Mouse (Mus musculus) liver, embryonic 14.5 days (tissue): Measurements from ENCODE around the gene Ush2a. TPM values are rescaled to one million over a fixed set of nuclear protein-coding genes. Genes with fewer than 3 reads are reported as not detected.

ENCODE experiments used
- ATAC-seq: fragments of 200-750 bp; cut with Nextera tagmentation; 2 replicates; pipeline ENCODE4 v1.8.0; 2017; ENCODE audit warnings: moderate number of reproducible peaks, mild to moderate bottlenecking, moderate library complexity; ENCODE audit not compliant: insufficient read depth
- DNase-seq, 3 experiments: peaks; one replicate each; pipeline ENCODE4 v3.0.0-alpha.2; 2012 to 2013; ENCODE audit warnings: low read depth in 3 of 3, low spot score in 3 of 3
- H3K27ac ChIP-seq: fragments of 300-500 bp; sonication (generic); 2 replicates; pipeline ENCODE4 v1.5.1; 2014; ENCODE audit warnings: moderate library complexity, mild to moderate bottlenecking, control low read depth, inconsistent platforms
- H3K27me3 ChIP-seq: fragments of 300-500 bp; sonication (generic); 2 replicates; pipeline ENCODE4 v1.6.1; 2014; ENCODE audit warnings: mild to moderate bottlenecking, low read length, moderate library complexity; ENCODE audit not compliant: control insufficient read depth, insufficient read depth
- H3K36me3 ChIP-seq: fragments of 300-500 bp; sonication (generic); replicated peaks from 2 replicates; pipeline ENCODE4 v1.6.1; 2014; ENCODE audit warnings: low read depth; ENCODE audit not compliant: control insufficient read depth, insufficient read depth
- H3K4me1 ChIP-seq, 2 experiments: fragments of 200-500 bp in 1 of 2; fragments of 300-500 bp in 1 of 2; sonication (generic) in 1 of 2; replicated peaks; 2 replicates each; pipeline ENCODE4 v1.6.1; 2012 to 2014; ENCODE audit warnings: antibody characterized with exemption in 1 of 2, inconsistent platforms in 1 of 2, low read length in 1 of 2; ENCODE audit not compliant: control insufficient read depth in 2 of 2, insufficient read depth in 2 of 2
- H3K4me2 ChIP-seq: fragments of 300-500 bp; sonication (generic); 2 replicates; pipeline ENCODE4 v1.6.1; 2014; ENCODE audit warnings: low read depth, mild to moderate bottlenecking, control low read depth, moderate library complexity
- H3K4me3 ChIP-seq, 2 experiments: fragments of 200-500 bp in 1 of 2; fragments of 300-500 bp in 1 of 2; sonication (generic) in 1 of 2; 2 replicates each; pipeline ENCODE4 v1.5.1; 2012 to 2014; ENCODE audit warnings: low read depth in 2 of 2, low read length in 2 of 2, mild to moderate bottlenecking in 2 of 2, control low read depth in 1 of 2, inconsistent platforms in 1 of 2, moderate library complexity in 1 of 2; ENCODE audit not compliant: insufficient read depth in 1 of 2
- H3K9ac ChIP-seq: fragments of 300-500 bp; sonication (generic); replicated peaks from 2 replicates; pipeline ENCODE4 v1.6.1; 2014; ENCODE audit warnings: mild to moderate bottlenecking, control low read depth, moderate library complexity
- H3K9me3 ChIP-seq: fragments of 300-500 bp; sonication (generic); 2 replicates; pipeline ENCODE4 v1.6.1; 2016; ENCODE audit warnings: low read length, mixed read lengths; ENCODE audit not compliant: control insufficient read depth
- CTCF ChIP-seq: IDR thresholded peaks from 2 replicates; pipeline ENCODE4 v1.5.1; 2016; ENCODE audit warnings: antibody characterized with exemption, low read depth, control low read depth
- EP300 ChIP-seq: IDR thresholded peaks from 2 replicates; pipeline ENCODE4 v1.6.1; 2016; ENCODE audit warnings: antibody characterized with exemption, low read depth
- WGBS: fragments of 180-500 bp; shearing (Covaris S2); extraction: QIAGEN DNeasy Blood & Tissue Kit; methylation state at CpG from one replicate; pipeline ENCODE4 v1.1.7; 2014; ENCODE audit not compliant: insufficient replicate concordance; 5-methylcytosine and 5-hydroxymethylcytosine counted together
- polyA plus RNA-seq, 2 experiments: library from polyadenylated mRNA; depleted of rRNA in 1 of 2; stranded (reverse) in 1 of 2; unstranded in 1 of 2; fragments of >200 nt; fragmentation: Nextera tagmentation in 1 of 2; extraction: Ambion mirVana in 1 of 2; gene quantifications; 2 replicates each; pipeline versions ENCODE4 v1.2.1 to v1.2.3; 2012 to 2014

The Ush2a gene
- polyA plus RNA-seq, 2 experiments, result 0.02 TPM; not detected in 1

DNA sequence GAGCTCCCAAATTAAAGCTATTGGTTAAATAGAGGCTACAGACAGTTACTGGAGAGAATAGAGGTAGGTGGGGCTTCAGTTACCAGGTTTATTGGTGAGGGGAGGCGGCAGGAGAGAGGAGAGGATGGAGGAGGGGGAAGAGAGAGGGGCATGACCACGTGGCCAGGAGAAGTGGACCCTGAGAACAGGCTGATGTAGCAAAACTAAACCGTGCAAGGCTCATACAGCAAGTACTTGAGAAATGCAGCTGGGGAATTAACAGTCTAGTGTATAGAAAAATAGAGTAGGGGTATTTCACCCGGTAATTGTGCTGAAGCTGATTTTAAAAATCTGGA lies 751.7 kb downstream of the Ush2a start:
- Histone ChIP-seq H3K4me1 (peaks cover 0 to 3% of the 10 kb centered on the region in 2 experiments; a peak in 1 of 4 replicates), H3K36me3 (no peaks in the 10 kb centered on the region), H3K9ac (no peak overlapping the region), H3K4me3 (no peak overlapping the region), H3K27me3 (peaks cover 9% of the 10 kb centered on the region), H3K9me3 (no peaks in the 10 kb centered on the region), H3K27ac (no peak overlapping the region), H3K4me2 (no peak overlapping the region; the same call in 1 of the 2 replicates)
- 11% methylated on average over 4 of the region's 4 CpGs for WGBS
- ATAC-seq (no peak), DNase-seq (no peak)
- TF ChIP-seq CTCF (no peak), EP300 (no peak)
